Mouse (Mus musculus): ENCODE results near the gene Lrrc47. TPM values are rescaled to one million over a fixed set of nuclear protein-coding genes. Genes with fewer than 3 reads are reported as not detected.

The Lrrc47 gene
- polyA plus RNA-seq, 1 experiment from 2014 or later = 44.3 TPM

GRCm38 (mm10) chr4:153993505-153993904, 18.0 kb upstream of the Lrrc47 start:
- POLR2A ChIA-PET = no interaction called here
- DNase-seq (ENCODE audit: low read depth, low spot score) (no peak), ATAC-seq (no peak)
- H3K27me3 ChIP-seq = no peaks in the 10 kb centered on the region
- CTCF ChIA-PET = no interaction called here
- TF ChIP-seq CTCF (IDR thresholded peaks at IDR 0.05) = no peak
- in situ Hi-C loops (cut with MboI; ENCODE audit: low pct_unique_long_range_greater_than_20kb) = no loop called here

GRCm38 (mm10) chr4:154005488-154005887, 6.0 kb upstream of the Lrrc47 start:
- ChIA-PET CTCF (interaction anchor here (0.5 to 0.9 kb wide), 2 partner anchors 10 to 85 kb away, joined by 3 read pairs; no protein-coding TSS in a partner anchor), POLR2A (no interaction called here)
- ATAC-seq (no peak), DNase-seq (ENCODE audit: low read depth, low spot score) (no peak)
- H3K27me3 ChIP-seq = no peaks in the 10 kb centered on the region
- in situ Hi-C loops (cut with MboI; ENCODE audit: low pct_unique_long_range_greater_than_20kb) = no loop called here
- no peak for TF ChIP-seq CTCF (IDR thresholded peaks at IDR 0.05)

GRCm38 (mm10) chr4:154006264-154006663, 5.3 kb upstream of the Lrrc47 start:
- POLR2A ChIA-PET = no interaction called here
- no peak for TF ChIP-seq CTCF (IDR thresholded peaks at IDR 0.05)
- ATAC-seq = no peak
- in situ Hi-C loops (cut with MboI; ENCODE audit: low pct_unique_long_range_greater_than_20kb) = no loop called here
- no peaks in the 10 kb centered on the region for H3K27me3 ChIP-seq
- CTCF ChIA-PET = interaction anchor here (0.5 to 0.9 kb wide), 2 partner anchors 11 to 84 kb away, joined by 3 read pairs; no protein-coding TSS in a partner anchor
- no peak for DNase-seq (ENCODE audit: low read depth, low spot score)

- POLR2A ChIA-PET = no interaction called here
- in situ Hi-C loops (cut with MboI; ENCODE audit: low pct_unique_long_range_greater_than_20kb) = no loop called here
- no peak for ATAC-seq
- H3K27me3 ChIP-seq = no peaks in the 10 kb centered on the region
- DNase-seq (ENCODE audit: low read depth, low spot score) = no peak
- CTCF ChIA-PET = no interaction called here
- TF ChIP-seq CTCF (IDR thresholded peaks at IDR 0.05) = no peak
These were observed 3.8 kb upstream of the Lrrc47 start for GRCm38 (mm10) chr4:154007759-154008158.

GRCm38 (mm10) chr4:154010907-154011645, 455 bp upstream of the Lrrc47 start:
- no peaks in the 10 kb centered on the region for H3K27me3 ChIP-seq
- ChIA-PET CTCF (interaction anchor here (2.1 kb wide), 1 partner anchor 8 kb away, joined by 8 read pairs; no protein-coding TSS in a partner anchor), POLR2A (interaction anchor here (0.7 to 1.5 kb wide), 4 partner anchors 8 to 14 kb away, joined by 3 to 11 read pairs (median 4); no protein-coding TSS in a partner anchor)
- no peak for TF ChIP-seq CTCF (IDR thresholded peaks at IDR 0.05)
- ATAC-seq = peak; percentile 45
- no peak for DNase-seq (ENCODE audit: low read depth, low spot score)
- in situ Hi-C loops (cut with MboI; ENCODE audit: low pct_unique_long_range_greater_than_20kb) = no loop called here

- ATAC-seq = peak; percentile 19
- TF ChIP-seq CTCF (IDR thresholded peaks at IDR 0.05) = no peak
- POLR2A ChIA-PET = interaction anchor here (1.3 to 1.5 kb wide), 2 partner anchors 10 to 13 kb away, joined by 5 to 11 read pairs; no protein-coding TSS in a partner anchor
These were observed 776 bp downstream of the Lrrc47 start for GRCm38 (mm10) chr4:154012132-154012882.

GRCm38 (mm10) chr4:154015476-154015875, 3.9 kb downstream of the Lrrc47 start:
- in situ Hi-C loops (cut with MboI; ENCODE audit: low pct_unique_long_range_greater_than_20kb) = no loop called here
- ATAC-seq (no peak), DNase-seq (ENCODE audit: low read depth, low spot score) (no peak)
- ChIA-PET CTCF (no interaction called here), POLR2A (no interaction called here)
- TF ChIP-seq CTCF (IDR thresholded peaks at IDR 0.05) = no peak
- H3K27me3 ChIP-seq = no peaks in the 10 kb centered on the region

More at GRCm38 (mm10) chr4:154012132-154012882, 776 bp downstream of the Lrrc47 start:
- DNase-seq (ENCODE audit: low read depth, low spot score) = no peak
- no peaks in the 10 kb centered on the region for H3K27me3 ChIP-seq
- CTCF ChIA-PET = interaction anchor here (2.1 kb wide), 1 partner anchor 7 kb away, joined by 8 read pairs; no protein-coding TSS in a partner anchor
- in situ Hi-C loops (cut with MboI; ENCODE audit: low pct_unique_long_range_greater_than_20kb) = no loop called here

GRCm38 (mm10) chr4:154019571-154019970, 8.0 kb downstream of the Lrrc47 start:
- ChIA-PET CTCF (interaction anchor here (1.3 kb wide), 1 partner anchor 9 kb away, joined by 8 read pairs; the partner anchor contains the start of gene Lrrc47), POLR2A (no interaction called here)
- no peak for ATAC-seq
- no peak for TF ChIP-seq CTCF (IDR thresholded peaks at IDR 0.05)
- in situ Hi-C loops (cut with MboI; ENCODE audit: low pct_unique_long_range_greater_than_20kb) = no loop called here
- H3K27me3 ChIP-seq = no peaks in the 10 kb centered on the region
- no peak for DNase-seq (ENCODE audit: low read depth, low spot score)

GRCm38 (mm10) chr4:154021432-154021831, 9.9 kb downstream of the Lrrc47 start:
- DNase-seq (ENCODE audit: low read depth, low spot score) (no peak), ATAC-seq (no peak)
- POLR2A ChIA-PET = interaction anchor here (2.7 kb wide), 1 partner anchor 10 kb away, joined by 11 read pairs; the partner anchor contains the start of gene Lrrc47
- no peak for TF ChIP-seq CTCF (IDR thresholded peaks at IDR 0.05)
- CTCF ChIA-PET = no interaction called here
- no peaks in the 10 kb centered on the region for H3K27me3 ChIP-seq
- in situ Hi-C loops (cut with MboI; ENCODE audit: low pct_unique_long_range_greater_than_20kb) = no loop called here

GRCm38 (mm10) chr4:154022407-154022806, 10.9 kb downstream of the Lrrc47 start:
- no peak for TF ChIP-seq CTCF (IDR thresholded peaks at IDR 0.05)
- in situ Hi-C loops (cut with MboI; ENCODE audit: low pct_unique_long_range_greater_than_20kb) = no loop called here
- DNase-seq (ENCODE audit: low read depth, low spot score) = no peak
- H3K27me3 ChIP-seq = no peaks in the 10 kb centered on the region
- ATAC-seq = peak; percentile 31
- ChIA-PET CTCF (no interaction called here), POLR2A (interaction anchor here (2.7 kb wide), 1 partner anchor 11 kb away, joined by 11 read pairs; the partner anchor contains the start of gene Lrrc47)
